Mouse (Mus musculus) ovary, adult 18-20 months (tissue): ENCODE results near the gene Asb7.

ENCODE experiments used
- DNase-seq: peaks from one replicate; pipeline ENCODE4 v3.0.0; 2022; ENCODE audit warnings: low spot score, mixed read lengths

Asb7 gene

GRCm38 (mm10) chr7:66689294-66689619 lies at the start of gene Asb7:
TSS of gene Asb7 (minus strand) at chr7:66689596.
- no peak for DNase-seq

- DNase-seq: no peak
These were observed 48.0 kb upstream of the Asb7 start for GRCm38 (mm10) chr7:66737418-66737817.

- no peak for DNase-seq
These were observed 45.6 kb upstream of the Asb7 start for GRCm38 (mm10) chr7:66734993-66735392.

- DNase-seq: no peak
These were observed 45.1 kb upstream of the Asb7 start for GRCm38 (mm10) chr7:66734466-66734865.

- no peak for DNase-seq
These were observed 44.5 kb upstream of the Asb7 start for GRCm38 (mm10) chr7:66733882-66734281.

GRCm38 (mm10) chr7:66733431-66733830 lies 44.0 kb upstream of the Asb7 start:
- no peak for DNase-seq

- DNase-seq: no peak
These were observed 39.8 kb upstream of the Asb7 start for GRCm38 (mm10) chr7:66729232-66729631.

- no peak for DNase-seq
These were observed 38.7 kb upstream of the Asb7 start for GRCm38 (mm10) chr7:66728072-66728471.

GRCm38 (mm10) chr7:66724954-66725353 lies 35.6 kb upstream of the Asb7 start:
- DNase-seq: no peak

GRCm38 (mm10) chr7:66724514-66724913 lies 35.1 kb upstream of the Asb7 start:
- no peak for DNase-seq

- DNase-seq: no peak
These were observed 21.8 kb upstream of the Asb7 start for GRCm38 (mm10) chr7:66711166-66711565.

- no peak for DNase-seq
These were observed 15.2 kb upstream of the Asb7 start for GRCm38 (mm10) chr7:66704631-66705030.

GRCm38 (mm10) chr7:66702721-66703120 lies 13.3 kb upstream of the Asb7 start:
- no peak for DNase-seq

- no peak for DNase-seq
These were observed 5.1 kb upstream of the Asb7 start for GRCm38 (mm10) chr7:66694467-66694866.

GRCm38 (mm10) chr7:66689620-66690360 lies 394 bp upstream of the Asb7 start, which contains the start of gene Lins1:
TSS of gene Lins1 (plus strand) at chr7:66689889.
- DNase-seq: peak; percentile 100

GRCm38 (mm10) chr7:66688721-66689120 lies 675 bp downstream of the Asb7 start:
- DNase-seq: no peak

GRCm38 (mm10) chr7:66682119-66682863 lies 7.1 kb downstream of the Asb7 start:
- DNase-seq: no peak

- no peak for DNase-seq
These were observed 13.6 kb downstream of the Asb7 start for GRCm38 (mm10) chr7:66675800-66676199.

- no peak for DNase-seq
These were observed 22.3 kb downstream of the Asb7 start for GRCm38 (mm10) chr7:66667064-66667463.

GRCm38 (mm10) chr7:66663548-66663947 lies 25.8 kb downstream of the Asb7 start:
- no peak for DNase-seq

- peak; percentile 33 for DNase-seq
These were observed 27.8 kb downstream of the Asb7 start for GRCm38 (mm10) chr7:66661572-66661971.

GRCm38 (mm10) chr7:66660972-66661371 lies 28.4 kb downstream of the Asb7 start:
- no peak for DNase-seq

- DNase-seq: no peak
These were observed 29.1 kb downstream of the Asb7 start for GRCm38 (mm10) chr7:66660291-66660690.

GRCm38 (mm10) chr7:66655471-66655870 lies 33.9 kb downstream of the Asb7 start:
- DNase-seq: no peak
